Mouse (Mus musculus) limb, embryonic 14.5 days (tissue): ENCODE results near the gene Ccr7. TPM values are rescaled to one million over a fixed set of nuclear protein-coding genes. Genes with fewer than 3 reads are reported as not detected.

Experiments
- ATAC-seq: fragments of 200-750 bp; cut with Nextera tagmentation; 2 replicates; pipeline ENCODE4 v1.8.0; 2017; ENCODE audit warnings: low read depth, moderate number of reproducible peaks, moderate TSS enrichment; ENCODE audit not compliant: low FRiP score
- DNase-seq: peaks from one replicate; pipeline ENCODE4 v3.0.0-alpha.2; 2015; ENCODE audit warnings: low spot score
- H3K27ac ChIP-seq: fragments of 300-500 bp; sonication (generic); replicated peaks from 2 replicates; pipeline ENCODE4 v1.5.1; 2014; ENCODE audit warnings: low read depth, mild to moderate bottlenecking, low read length, moderate library complexity, mixed read lengths
- H3K27me3 ChIP-seq: fragments of 300-500 bp; sonication (generic); 2 replicates; pipeline ENCODE4 v1.6.1; 2014; ENCODE audit warnings: low read length, mixed read lengths; ENCODE audit not compliant: control insufficient read depth, insufficient read depth
- H3K36me3 ChIP-seq: fragments of 300-500 bp; sonication (generic); 2 replicates; pipeline ENCODE4 v1.6.1; 2014; ENCODE audit warnings: mild to moderate bottlenecking, low read length, moderate library complexity, mixed read lengths; ENCODE audit not compliant: control insufficient read depth, insufficient read depth
- H3K4me1 ChIP-seq: fragments of 300-500 bp; sonication (generic); 2 replicates; pipeline ENCODE4 v1.6.1; 2014; ENCODE audit warnings: antibody characterized with exemption, low read length, mixed read lengths; ENCODE audit not compliant: control insufficient read depth, insufficient read depth
- H3K4me2 ChIP-seq: fragments of 300-500 bp; sonication (generic); replicated peaks from 2 replicates; pipeline ENCODE4 v1.6.1; 2014; ENCODE audit warnings: low read depth, mild to moderate bottlenecking, low read length, moderate library complexity; ENCODE audit not compliant: severe bottlenecking
- H3K4me3 ChIP-seq: fragments of 300-500 bp; sonication (generic); replicated peaks from 2 replicates; pipeline ENCODE4 v1.5.1; 2014; ENCODE audit warnings: low read length
- H3K9ac ChIP-seq: fragments of 300-500 bp; sonication (generic); 2 replicates; pipeline ENCODE4 v1.6.1; 2014; ENCODE audit warnings: mild to moderate bottlenecking, low read depth, low read length, moderate library complexity; ENCODE audit not compliant: severe bottlenecking
- H3K9me3 ChIP-seq: fragments of 300-500 bp; sonication (generic); 2 replicates; pipeline ENCODE4 v1.6.1; 2016; ENCODE audit warnings: low read length; ENCODE audit not compliant: control insufficient read depth
- POLR2A ChIP-seq: fragments of 200-500 bp; IDR thresholded peaks from 2 replicates; pipeline ENCODE4 v1.8.0; 2012; ENCODE audit warnings: inconsistent platforms, mild to moderate bottlenecking, moderate library complexity, borderline replicate concordance; ENCODE audit not compliant: insufficient read depth, insufficient read length; ENCODE audit errors: extremely low read depth
- WGBS: fragments of 180-500 bp; shearing (Covaris S2); extraction: QIAGEN DNeasy Blood & Tissue Kit; methylation state at CpG from one replicate; pipeline ENCODE4 v1.1.7; 2014; 5-methylcytosine and 5-hydroxymethylcytosine counted together
- polyA plus RNA-seq, 2 experiments: library from polyadenylated mRNA; depleted of rRNA in 1 of 2; stranded (reverse) in 1 of 2; unstranded in 1 of 2; fragments of >200 nt; fragmentation: Nextera tagmentation in 1 of 2; extraction: Ambion mirVana in 1 of 2; gene quantifications; 2 replicates each; pipeline versions ENCODE4 v1.2.1 to v1.2.3; 2012 to 2014

Ccr7 gene
- polyA plus RNA-seq, 2 experiments = 0.65 to 0.94 TPM

GRCm38 (mm10) chr11:99126482-99127253 lies 28.2 kb downstream of the Ccr7 start:
- peaks cover 34% of the 10 kb centered on the region for H3K4me1 ChIP-seq
- H3K4me2 ChIP-seq = no peak overlapping the region
- H3K27me3 ChIP-seq = no peaks in the 10 kb centered on the region
- H3K9me3 ChIP-seq = no peaks in the 10 kb centered on the region
- 36% methylated on average over 5 of the region's 5 CpGs for WGBS
- DNase-seq (no peak), ATAC-seq (no peak)
- TF ChIP-seq POLR2A = no peak
- no peak overlapping the region; the same call in 1 of the 2 replicates for H3K27ac ChIP-seq
- H3K4me3 ChIP-seq = no peak overlapping the region
- H3K36me3 ChIP-seq = no peaks in the 10 kb centered on the region
- peak overlapping the region; percentile 12; the same call in 1 of the 2 replicates for H3K9ac ChIP-seq

- H3K4me3 ChIP-seq = no peak overlapping the region
- no peak overlapping the region for H3K4me2 ChIP-seq
- no peaks in the 10 kb centered on the region for H3K36me3 ChIP-seq
- no peaks in the 10 kb centered on the region for H3K27me3 ChIP-seq
- peak overlapping the region; percentile 65 for H3K27ac ChIP-seq
- no peaks in the 10 kb centered on the region for H3K9me3 ChIP-seq
- DNase-seq (no peak), ATAC-seq (peak; percentile 8; the same call in 1 of the 2 replicates)
- peaks cover 44% of the 10 kb centered on the region for H3K4me1 ChIP-seq
- 25% methylated on average over 10 of the region's 10 CpGs for WGBS
- no peak for TF ChIP-seq POLR2A
- H3K9ac ChIP-seq = no peak overlapping the region
These were observed 30.2 kb downstream of the Ccr7 start for GRCm38 (mm10) chr11:99124635-99125029.

GRCm38 (mm10) chr11:99123977-99124634 lies 30.8 kb downstream of the Ccr7 start:
- ATAC-seq (no peak), DNase-seq (peak; percentile 81)
- WGBS = 40% methylated on average over 15 of the region's 15 CpGs
- Histone ChIP-seq H3K4me1 (peaks cover 40% of the 10 kb centered on the region), H3K4me2 (no peak overlapping the region), H3K4me3 (no peak overlapping the region), H3K9ac (no peak overlapping the region), H3K27me3 (no peaks in the 10 kb centered on the region), H3K36me3 (no peaks in the 10 kb centered on the region), H3K27ac (peak overlapping the region; percentile 65), H3K9me3 (no peaks in the 10 kb centered on the region)
- no peak for TF ChIP-seq POLR2A

- Histone ChIP-seq H3K4me1 (peaks cover 40% of the 10 kb centered on the region), H3K4me2 (no peak overlapping the region), H3K27me3 (no peaks in the 10 kb centered on the region), H3K36me3 (no peaks in the 10 kb centered on the region), H3K4me3 (no peak overlapping the region), H3K9me3 (no peaks in the 10 kb centered on the region), H3K27ac (no peak overlapping the region), H3K9ac (no peak overlapping the region)
- ATAC-seq = no peak
- 64% methylated on average over 3 of the region's 3 CpGs for WGBS
- TF ChIP-seq POLR2A = no peak
- DNase-seq = no peak
These were observed 32.2 kb downstream of the Ccr7 start for GRCm38 (mm10) chr11:99122703-99123102.

DNA sequence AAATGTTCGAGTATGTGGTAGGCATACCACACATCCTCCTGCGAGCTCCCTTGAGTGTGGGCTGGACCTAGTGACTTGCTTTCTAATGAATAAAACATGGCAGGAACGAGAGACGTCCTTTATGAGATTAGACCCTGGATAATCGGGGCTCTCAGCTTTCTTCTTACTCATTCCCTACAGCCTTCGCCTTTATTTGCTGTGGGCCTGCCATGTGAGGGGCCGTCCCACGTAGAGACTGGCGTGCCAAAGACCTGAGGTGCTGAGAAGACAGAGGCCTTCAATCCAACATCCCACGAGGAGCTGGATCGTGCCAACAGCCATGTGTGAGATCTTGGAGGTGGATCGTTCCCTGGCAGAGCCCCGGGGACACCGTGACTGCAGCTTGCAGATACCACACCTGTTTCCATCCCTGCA lies 33.7 kb downstream of the Ccr7 start:
- Histone ChIP-seq H3K4me1 (peaks cover 28% of the 10 kb centered on the region), H3K27ac (peak overlapping the region; percentile 85), H3K9me3 (no peaks in the 10 kb centered on the region), H3K27me3 (no peaks in the 10 kb centered on the region), H3K4me2 (no peak overlapping the region), H3K9ac (no peak overlapping the region), H3K4me3 (no peak overlapping the region), H3K36me3 (no peaks in the 10 kb centered on the region)
- 29% methylated on average over 14 of the region's 14 CpGs for WGBS
- DNase-seq (no peak), ATAC-seq (peak; percentile 60; the same call in 1 of the 2 replicates)
- no peak for TF ChIP-seq POLR2A
